Mouse (Mus musculus) liver, postnatal 0 days (tissue): ENCODE measurements around the gene Arid4b.

Experiments
- CTCF ChIP-seq: sonication (generic); IDR thresholded peaks from 2 replicates; pipeline ENCODE4 v1.5.1; 2016; ENCODE audit warnings: antibody characterized with exemption, low read depth
- EP300 ChIP-seq: IDR thresholded peaks from 2 replicates; pipeline ENCODE4 v1.6.1; 2016; ENCODE audit warnings: antibody characterized with exemption, low read depth, mild to moderate bottlenecking

DNA sequence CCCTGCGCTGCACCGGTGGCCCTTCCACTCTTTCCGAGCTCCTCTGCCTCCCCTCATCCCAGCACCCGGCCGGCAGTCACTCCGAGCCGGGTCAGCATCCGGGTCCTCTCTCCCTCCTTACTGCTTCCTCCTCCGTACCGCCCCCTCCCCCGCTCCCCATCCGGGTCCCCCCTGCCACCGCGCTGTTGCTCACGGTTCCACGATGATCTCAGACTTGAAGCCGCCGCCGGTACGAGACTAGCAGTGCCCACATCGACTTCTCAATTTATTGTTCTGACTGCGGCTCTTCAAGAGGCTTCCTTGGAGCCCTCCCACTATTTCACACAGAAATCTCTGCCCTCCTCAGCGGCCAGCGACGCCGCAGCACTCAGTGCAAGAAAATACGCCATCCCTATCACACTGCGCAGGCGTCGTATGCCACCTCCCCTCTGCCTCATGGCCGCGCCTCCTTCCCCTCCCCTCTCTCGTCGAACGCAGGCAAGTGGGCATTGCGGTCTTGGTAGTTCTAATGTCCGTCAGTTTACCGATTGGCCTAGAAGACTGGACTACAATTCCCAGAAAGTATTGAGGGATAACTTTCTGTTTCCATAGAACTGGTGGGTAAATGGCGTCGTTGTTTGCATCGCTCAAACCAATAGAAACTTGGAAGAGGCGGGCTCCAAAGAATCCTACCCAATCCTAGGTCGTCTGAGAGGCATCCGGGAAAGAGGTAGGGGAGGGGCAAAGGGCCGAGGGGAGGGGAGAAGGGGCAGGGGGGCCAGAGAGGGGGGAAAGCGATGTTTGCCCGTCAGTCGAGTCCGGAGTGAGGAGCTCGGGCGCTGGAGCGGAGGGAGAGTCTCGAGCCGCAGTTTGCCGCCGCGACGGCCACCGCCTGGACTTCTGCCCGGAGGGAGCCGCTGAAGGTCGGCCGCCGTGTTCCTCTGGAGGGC lies at the start of gene Arid4b, which contains the start of gene Ggps1:
- no peak for TF ChIP-seq CTCF
- peak; percentile 43; the same call in 1 of the 2 replicates for TF ChIP-seq EP300
